Mouse (Mus musculus) MEL (cell line): ENCODE data around the gene Ube2g1. TPM values are rescaled to one million over a fixed set of nuclear protein-coding genes. Genes with fewer than 3 reads are reported as not detected.

ENCODE experiments used
- DNase-seq: peaks from one replicate; pipeline ENCODE4 v3.0.0; 2011; ENCODE audit warnings: low read depth, low spot score
- H3K27ac ChIP-seq: 2 replicates; pipeline ENCODE4 v1.5.1; 2012; ENCODE audit warnings: low read depth, mild to moderate bottlenecking, control low read depth, low read length, moderate library complexity; ENCODE audit not compliant: control insufficient read depth
- H3K27me3 ChIP-seq, 2 experiments: fragments of 150-350 bp in 1 of 2; sonication (generic) in 1 of 2; 2 replicates each; pipeline ENCODE4 v1.6.1; 2012; ENCODE audit warnings: low read length in 2 of 2, mild to moderate bottlenecking in 2 of 2, improper control_type of control experiment in 1 of 2, moderate library complexity in 1 of 2; ENCODE audit not compliant: insufficient read depth in 2 of 2, control insufficient read depth in 1 of 2
- H3K36me3 ChIP-seq, 2 experiments: 2 replicates each; pipeline ENCODE4 v1.6.1; 2012 to 2014; ENCODE audit warnings: low read length in 2 of 2, improper control_type of control experiment in 1 of 2, inconsistent platforms in 1 of 2, mild to moderate bottlenecking in 1 of 2; ENCODE audit not compliant: insufficient read depth in 2 of 2, control insufficient read depth in 1 of 2
- H3K4me1 ChIP-seq, 2 experiments: fragments of 150-350 bp in 1 of 2; sonication (generic) in 1 of 2; 2 replicates each; pipeline ENCODE4 v1.6.1; 2012; ENCODE audit warnings: low read length in 2 of 2, improper control_type of control experiment in 1 of 2, mild to moderate bottlenecking in 1 of 2; ENCODE audit not compliant: insufficient read depth in 2 of 2, control insufficient read depth in 1 of 2
- H3K4me3 ChIP-seq, 2 experiments: fragments of 150-350 bp in 1 of 2; sonication (generic) in 1 of 2; 2 replicates each; pipeline ENCODE4 v1.5.1; 2012; ENCODE audit warnings: low read depth in 2 of 2, low read length in 2 of 2, mild to moderate bottlenecking in 2 of 2, moderate library complexity in 2 of 2, control low read depth in 1 of 2, improper control_type of control experiment in 1 of 2; ENCODE audit not compliant: control insufficient read depth in 1 of 2, insufficient read depth in 1 of 2
- H3K79me2 ChIP-seq: 2 replicates; pipeline ENCODE4 v1.6.1; 2012; ENCODE audit warnings: mild to moderate bottlenecking, low read length, moderate library complexity; ENCODE audit not compliant: control insufficient read depth, poor library complexity, insufficient read depth
- H3K9ac ChIP-seq: 2 replicates; pipeline ENCODE4 v1.6.1; 2012; ENCODE audit warnings: low read depth, mild to moderate bottlenecking, control low read depth, low read length, moderate library complexity; ENCODE audit not compliant: control insufficient read depth, poor library complexity, severe bottlenecking
- H3K9me3 ChIP-seq: fragments of 150-350 bp; sonication (generic); replicated peaks from 2 replicates; pipeline ENCODE4 v1.6.1; 2012; ENCODE audit warnings: mild to moderate bottlenecking, low read length, improper control_type of control experiment, moderate library complexity; ENCODE audit not compliant: insufficient read depth
- BHLHE40 ChIP-seq: IDR thresholded peaks from 2 replicates; pipeline ENCODE4 v1.6.1; 2012; ENCODE audit warnings: low read depth, mild to moderate bottlenecking, inconsistent platforms, low read length, improper control_type of control experiment, borderline replicate concordance
- CHD1 ChIP-seq: IDR thresholded peaks from 2 replicates; pipeline ENCODE4 v1.6.1; 2012; ENCODE audit warnings: low read depth, mild to moderate bottlenecking, inconsistent platforms, low read length, improper control_type of control experiment
- CHD2 ChIP-seq: IDR thresholded peaks from 2 replicates; pipeline ENCODE4 v1.6.1; 2011; ENCODE audit warnings: low read length, improper control_type of control experiment
- CTCF ChIP-seq, 3 experiments: IDR thresholded peaks in 2 of 3; conservative IDR thresholded peaks in 1 of 3; 2 replicates each; pipeline ENCODE4 v1.5.1; 2011 to 2012; ENCODE audit warnings: low read length in 3 of 3, low read depth in 2 of 3, mild to moderate bottlenecking in 2 of 3, improper control_type of control experiment in 1 of 3, inconsistent platforms in 1 of 3, mixed read lengths in 1 of 3, moderate library complexity in 1 of 3; ENCODE audit not compliant: control insufficient read depth in 1 of 3, insufficient read depth in 1 of 3, poor library complexity in 1 of 3, severe bottlenecking in 1 of 3
- E2F4 ChIP-seq: IDR thresholded peaks from 2 replicates; pipeline ENCODE4 v1.6.1; 2011; ENCODE audit warnings: low read depth, low read length, improper control_type of control experiment, borderline replicate concordance
- EP300 ChIP-seq, 2 experiments: IDR thresholded peaks; 2 replicates each; pipeline ENCODE4 v1.6.1; 2011; ENCODE audit warnings: improper control_type of control experiment in 2 of 2, low read length in 2 of 2, low read depth in 1 of 2, mild to moderate bottlenecking in 1 of 2
- GATA1 ChIP-seq: IDR thresholded peaks from 2 replicates; pipeline ENCODE4 v1.6.1; 2011; ENCODE audit warnings: low read depth, low read length, improper control_type of control experiment
- HCFC1 ChIP-seq: IDR thresholded peaks from 2 replicates; pipeline ENCODE4 v1.6.1; 2012; ENCODE audit warnings: low read depth, mild to moderate bottlenecking, inconsistent platforms, low read length, improper control_type of control experiment, moderate library complexity
- JUND ChIP-seq: IDR thresholded peaks from 2 replicates; pipeline ENCODE4 v1.6.1; 2011; ENCODE audit warnings: low read depth, mild to moderate bottlenecking, improper control_type of control experiment, low read length
- KAT2A ChIP-seq: conservative IDR thresholded peaks from 2 replicates; pipeline ENCODE4 v1.6.1; 2012; ENCODE audit warnings: low read depth, low read length, improper control_type of control experiment, inconsistent platforms
- MAFK ChIP-seq: IDR thresholded peaks from 2 replicates; pipeline ENCODE4 v1.6.1; 2011; ENCODE audit warnings: low read depth, mild to moderate bottlenecking, low read length, improper control_type of control experiment, borderline replicate concordance
- MEF2A ChIP-seq: IDR thresholded peaks from 2 replicates; pipeline ENCODE4 v1.6.1; 2014; ENCODE audit warnings: low read depth, mild to moderate bottlenecking, inconsistent platforms, low read length, improper control_type of control experiment; ENCODE audit not compliant: poor library complexity, insufficient replicate concordance, severe bottlenecking; ENCODE audit errors: extremely low read depth
- MYB ChIP-seq: IDR thresholded peaks from 2 replicates; pipeline ENCODE4 v1.6.1; 2011; ENCODE audit warnings: mild to moderate bottlenecking, low read depth, low read length, improper control_type of control experiment
- MYC ChIP-seq: IDR thresholded peaks from 2 replicates; pipeline ENCODE4 v1.6.1; 2011; ENCODE audit warnings: low read depth, mild to moderate bottlenecking, low read length, improper control_type of control experiment, moderate library complexity
- NRF1 ChIP-seq: IDR thresholded peaks from 2 replicates; pipeline ENCODE4 v1.6.1; 2014; ENCODE audit warnings: low read depth, mild to moderate bottlenecking, inconsistent platforms, low read length, improper control_type of control experiment, moderate library complexity; ENCODE audit not compliant: poor library complexity, insufficient read depth, severe bottlenecking
- POLR2AphosphoS5 ChIP-seq: IDR thresholded peaks from 2 replicates; pipeline ENCODE4 v1.6.1; 2012; ENCODE audit warnings: low read depth, borderline replicate concordance, mild to moderate bottlenecking, inconsistent platforms, low read length, moderate library complexity, mixed read lengths
- TAL1 ChIP-seq: IDR thresholded peaks from 2 replicates; pipeline ENCODE4 v1.6.1; 2012; ENCODE audit warnings: mild to moderate bottlenecking, inconsistent platforms, low read length, moderate library complexity, mixed read lengths
- ZKSCAN1 ChIP-seq: IDR thresholded peaks from 2 replicates; pipeline ENCODE4 v1.6.1; 2012; ENCODE audit warnings: low read depth, mild to moderate bottlenecking, inconsistent platforms, low read length, improper control_type of control experiment, moderate library complexity
- polyA plus RNA-seq, 2 experiments: library from polyadenylated mRNA; stranded (reverse) in 1 of 2; unstranded in 1 of 2; fragments of >175 nt in 1 of 2; fragments of >200 nt in 1 of 2; gene quantifications; 2 replicates each; pipeline versions ENCODE4 v1.2.1 to v1.2.4; 2012; ENCODE audit warnings: low replicate concordance in 2 of 2, low read depth in 1 of 2; ENCODE audit not compliant: insufficient read length in 2 of 2, insufficient read depth in 1 of 2, missing spikeins in 1 of 2
- total RNA-seq: library from RNA; depleted of rRNA; stranded (reverse); fragments of 300-350 nt; gene quantifications from 2 replicates; pipeline ENCODE4 v1.2.3, GENCODE M21; 2012

The Ube2g1 gene
- total and polyA plus RNA-seq, 3 experiments, result 26.6 to 38.1 (median 38.0) TPM

DNA sequence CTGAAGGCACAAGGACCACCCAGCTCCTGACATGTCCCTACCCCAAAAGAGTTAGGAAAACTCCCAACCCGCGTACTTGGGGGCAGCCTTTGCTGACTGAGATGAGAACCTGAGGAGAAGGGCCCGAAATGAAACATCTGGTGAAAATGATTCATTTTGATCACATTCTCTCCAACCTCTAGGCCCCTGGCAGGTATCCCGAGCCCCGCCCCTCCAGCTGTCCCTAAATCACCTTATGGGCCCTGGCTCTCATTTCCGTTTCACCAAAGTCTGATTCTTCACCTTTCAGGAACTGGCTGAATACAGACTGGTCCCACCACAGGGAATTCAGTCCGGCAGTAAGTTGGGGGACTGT, 31.0 kb upstream of the Ube2g1 start:
- Histone ChIP-seq H3K27me3 (no peaks in the 10 kb centered on the region), H3K4me3 (no peak overlapping the region), H3K27ac (no peak overlapping the region), H3K79me2 (no peaks in the 10 kb centered on the region), H3K36me3 (no peaks in the 10 kb centered on the region), H3K9ac (no peak overlapping the region), H3K4me1 (no peaks in the 10 kb centered on the region)
- DNase-seq, result no peak
- no peak for TF ChIP-seq CHD2
- no peak for TF ChIP-seq EP300 (IDR thresholded peaks at IDR 0.05; ENCODE audit: low read depth in 1 of 2, low read length in 2 of 2)
- TF ChIP-seq CHD1, result no peak
- TF ChIP-seq POLR2AphosphoS5, result no peak
- TF ChIP-seq NRF1, result no peak
- no peak for TF ChIP-seq MEF2A
- no peak for TF ChIP-seq MYC
- TF ChIP-seq E2F4, result no peak
- TF ChIP-seq CTCF (IDR thresholded peaks at IDR 0.05 in 2 of 3, conservative IDR thresholded peaks at IDR 0.05 in 1 of 3; ENCODE audit: control insufficient read depth in 1 of 3, insufficient read depth in 1 of 3, low read depth in 2 of 3, low read length in 3 of 3, poor library complexity in 1 of 3, severe bottlenecking in 1 of 3), result no peak
- TF ChIP-seq KAT2A, result no peak
- TF ChIP-seq BHLHE40, result no peak
- TF ChIP-seq, all 39 proteins: peak for 0
- no peaks in the 10 kb centered on the region for H3K9me3 ChIP-seq

GRCm38 (mm10) chr11:72576466-72577351, 30.4 kb upstream of the Ube2g1 start:
- TF ChIP-seq BHLHE40 (no peak), MEF2A (no peak), ZKSCAN1 (no peak), CHD2 (no peak), MAFK (no peak), JUND (no peak), NRF1 (no peak), MYB (no peak), HCFC1 (no peak), TAL1 (no peak), CTCF (IDR thresholded peaks at IDR 0.05 in 2 of 3, conservative IDR thresholded peaks at IDR 0.05 in 1 of 3; ENCODE audit: control insufficient read depth in 1 of 3, insufficient read depth in 1 of 3, low read depth in 2 of 3, low read length in 3 of 3, poor library complexity in 1 of 3, severe bottlenecking in 1 of 3) (no peak), CHD1 (no peak), GATA1 (no peak), KAT2A (no peak)
- Histone ChIP-seq H3K79me2 (no peaks in the 10 kb centered on the region), H3K27me3 (no peaks in the 10 kb centered on the region)

More at GRCm38 (mm10) chr11:72576466-72577351, 30.4 kb upstream of the Ube2g1 start:
- Histone ChIP-seq H3K4me3 (no peak overlapping the region), H3K9me3 (no peaks in the 10 kb centered on the region), H3K9ac (no peak overlapping the region), H3K4me1 (no peaks in the 10 kb centered on the region), H3K36me3 (no peaks in the 10 kb centered on the region), H3K27ac (no peak overlapping the region)
- no peak for DNase-seq
